Comparison of ENCODE assay signal across 8 mouse cellular contexts in the genomic region with DNA sequence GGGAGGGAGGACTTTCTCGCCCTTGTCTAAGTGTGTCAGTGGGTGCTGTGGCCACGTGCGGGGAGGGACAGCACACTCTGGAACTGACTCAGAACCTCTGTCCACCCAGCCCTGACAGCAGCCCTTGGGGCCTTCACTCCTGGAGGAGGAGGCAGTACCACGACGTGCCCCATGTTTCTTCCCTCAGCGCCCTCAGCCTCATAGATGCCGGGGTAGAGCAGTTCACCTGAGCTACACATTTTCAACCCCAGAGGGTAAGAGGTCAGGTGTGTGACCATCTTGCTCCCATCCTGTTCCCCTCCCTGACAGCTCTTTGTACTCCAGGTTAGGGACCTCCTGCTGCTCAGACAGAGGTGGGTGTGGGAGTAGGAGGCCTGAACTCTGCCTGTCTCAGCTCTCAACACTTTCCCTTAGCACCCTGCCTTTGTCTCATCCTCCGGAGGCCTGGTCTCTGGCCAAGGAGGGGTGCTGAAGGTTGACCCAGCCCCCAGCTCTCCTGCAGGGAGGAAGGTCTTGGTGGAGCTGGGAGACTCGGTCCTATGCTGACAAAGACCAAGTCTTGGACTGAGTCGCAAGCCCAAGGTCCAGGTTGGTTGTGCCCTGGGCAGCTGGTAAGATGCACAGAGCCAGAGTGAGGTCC.
A peak's percentile ranks its signal among the peaks of the same experiment; 100 is the strongest.
DNase-seq lines count a peak whose midpoint lies in the region; ATAC-seq and TF ChIP-seq lines count a peak whose summit lies in the region.

No protein-coding gene starts in this region.

- no peaks in the 10 kb centered on the region for H3K9me3 ChIP-seq in lung, embryonic 16.5 days (ENCODE audit: control insufficient read depth, low read length)
- H3K9me3 ChIP-seq in hindbrain, embryonic 11.5 days (ENCODE audit: control insufficient read depth, low read length): no peaks in the 10 kb centered on the region
- no peaks in the 10 kb centered on the region for H3K9me3 ChIP-seq in limb, embryonic 12.5 days
- H3K9me3 ChIP-seq in stomach, postnatal 0 days (ENCODE audit: control insufficient read depth, low read length): no peaks in the 10 kb centered on the region

- TF ChIP-seq EP300 in stomach, postnatal 0 days (optimal IDR thresholded peaks at IDR 0.05): no peak

- no peaks in the 10 kb centered on the region for H3K36me3 ChIP-seq in lung, embryonic 16.5 days (ENCODE audit: control insufficient read depth, insufficient read depth, low read length)
- no peaks in the 10 kb centered on the region for H3K36me3 ChIP-seq in hindbrain, embryonic 11.5 days (ENCODE audit: control insufficient read depth, insufficient read depth, low read length)
- no peaks in the 10 kb centered on the region for H3K36me3 ChIP-seq in limb, embryonic 12.5 days
- no peaks in the 10 kb centered on the region for H3K36me3 ChIP-seq in stomach, postnatal 0 days (ENCODE audit: control insufficient read depth, insufficient read depth, low read length)

- peaks cover 63% of the 10 kb centered on the region for H3K4me1 ChIP-seq in lung, embryonic 16.5 days (replicated peaks; ENCODE audit: control insufficient read depth, insufficient read depth, low read length)
- peaks cover 20% of the 10 kb centered on the region for H3K4me1 ChIP-seq in lung, adult 2 months (ENCODE audit: control insufficient read depth, insufficient read depth, low read length)
- peaks cover 22% of the 10 kb centered on the region for H3K4me1 ChIP-seq in hindbrain, embryonic 11.5 days (replicated peaks; ENCODE audit: control insufficient read depth, insufficient read depth, low read length)
- peaks cover 80% of the 10 kb centered on the region for H3K4me1 ChIP-seq in limb, embryonic 12.5 days (replicated peaks)
- H3K4me1 ChIP-seq in stomach, postnatal 0 days (replicated peaks; ENCODE audit: control insufficient read depth, insufficient read depth): peaks cover 20% of the 10 kb centered on the region

- TF ChIP-seq POLR2A in lung, adult 2 months (IDR thresholded peaks at IDR 0.05; ENCODE audit: borderline replicate concordance, extremely low read depth, low read depth, low read length): no peak

- WGBS in lung, embryonic 16.5 days: 63% methylated on average over 10 of the region's 10 CpGs
- WGBS in lung, adult 2 months: 72% methylated on average over 10 of the region's 10 CpGs
- 58% methylated on average over 10 of the region's 10 CpGs for WGBS in hindbrain, embryonic 11.5 days
- 68% methylated on average over 10 of the region's 10 CpGs for WGBS in limb, embryonic 12.5 days
- WGBS in stomach, postnatal 0 days: 59% methylated on average over 10 of the region's 10 CpGs

- no peak for TF ChIP-seq CTCF in lung, adult 2 months (IDR thresholded peaks at IDR 0.05; ENCODE audit: insufficient read depth, low read length)
- no peak for TF ChIP-seq CTCF in stomach, postnatal 0 days (IDR thresholded peaks at IDR 0.05; ENCODE audit: low read depth)

- no peak for DNase-seq in lung, adult 2 months
- DNase-seq in hindbrain, embryonic 11.5 days (ENCODE audit: low spot score): no peak
- DNase-seq in stomach, postnatal 0 days (ENCODE audit: low spot score): peak; percentile 38
- DNase-seq in right cerebral cortex, postnatal 4 days: no peak
- no peak for DNase-seq in adrenal gland, adult 18-20 months (ENCODE audit: low spot score in 2 of 2)

- no peak overlapping the region for H3K4me3 ChIP-seq in lung, embryonic 16.5 days (ENCODE audit: low read length)
- no peak overlapping the region for H3K4me3 ChIP-seq in lung, adult 2 months (replicated peaks; ENCODE audit: extremely low read depth, low read depth, low read length)
- no peak overlapping the region for H3K4me3 ChIP-seq in hindbrain, embryonic 11.5 days (ENCODE audit: low read depth, low read length)
- no peak overlapping the region for H3K4me3 ChIP-seq in limb, embryonic 12.5 days (replicated peaks)
- no peak overlapping the region for H3K4me3 ChIP-seq in stomach, postnatal 0 days (ENCODE audit: low read depth, low read length)

- peak overlapping the region; percentile 59 for H3K9ac ChIP-seq in lung, embryonic 16.5 days (ENCODE audit: low read length)
- H3K9ac ChIP-seq in hindbrain, embryonic 11.5 days (ENCODE audit: low read depth, low read length): peak overlapping the region; percentile 40
- H3K9ac ChIP-seq in limb, embryonic 12.5 days (replicated peaks): 0 out of 2 replicates have a peak overlapping the region, but pooled peaks have one; percentile 3
- H3K9ac ChIP-seq in stomach, postnatal 0 days (ENCODE audit: low read length): peak overlapping the region; percentile 45; the same call in 1 of the 2 replicates

- no peak for ATAC-seq in lung, embryonic 16.5 days (ENCODE audit: low read depth)
- no peak; the same call in none of the 2 replicates for ATAC-seq in hindbrain, embryonic 11.5 days (ENCODE audit: low FRiP score)
- no peak for ATAC-seq in limb, embryonic 12.5 days (ENCODE audit: insufficient number of reproducible peaks, insufficient read depth, low FRiP score, low TSS enrichment, low read depth)
- ATAC-seq in stomach, postnatal 0 days (ENCODE audit: low FRiP score, low TSS enrichment): no peak
- ATAC-seq in erythroid progenitor cell, adult 5-6 weeks (replicated peaks; ENCODE audit: low FRiP score, poor library complexity, severe bottlenecking): no peak

- H3K4me2 ChIP-seq in lung, embryonic 16.5 days (ENCODE audit: low read depth, low read length): no peak overlapping the region
- H3K4me2 ChIP-seq in hindbrain, embryonic 11.5 days (replicated peaks; ENCODE audit: low read depth, low read length): no peak overlapping the region; the same call in 1 of the 2 replicates
- no peak overlapping the region for H3K4me2 ChIP-seq in limb, embryonic 12.5 days
- no peak overlapping the region for H3K4me2 ChIP-seq in stomach, postnatal 0 days (replicated peaks; ENCODE audit: low read depth)

- H3K27ac ChIP-seq in lung, embryonic 16.5 days (ENCODE audit: low read length): peak overlapping the region; percentile 97
- peak overlapping the region; percentile 84 for H3K27ac ChIP-seq in hindbrain, embryonic 11.5 days (ENCODE audit: low read depth, low read length)
- H3K27ac ChIP-seq in limb, embryonic 12.5 days: peak overlapping the region; percentile 96
- peak overlapping the region; percentile 93 for H3K27ac ChIP-seq in stomach, postnatal 0 days (replicated peaks)

- no peaks in the 10 kb centered on the region for H3K27me3 ChIP-seq in lung, embryonic 16.5 days (ENCODE audit: control insufficient read depth, insufficient read depth, low read depth, low read length)
- H3K27me3 ChIP-seq in hindbrain, embryonic 11.5 days (ENCODE audit: control insufficient read depth, insufficient read depth, low read length): no peaks in the 10 kb centered on the region
- H3K27me3 ChIP-seq in limb, embryonic 12.5 days: no peaks in the 10 kb centered on the region
- no peaks in the 10 kb centered on the region for H3K27me3 ChIP-seq in stomach, postnatal 0 days (ENCODE audit: control insufficient read depth, insufficient read depth, low read length)

Comparison
In these comparisons a context has a peak if more than half of its experiments do, and no peak if none do; other contexts are left out.
1. H3K9ac ChIP-seq: peak in every context shown above with its lines; median percentile 59 in lung, embryonic 16.5 days; 45 in stomach, postnatal 0 days; 40 in hindbrain, embryonic 11.5 days; 3 in limb, embryonic 12.5 days.